Mouse (Mus musculus) liver, embryonic 14.5 days (tissue): ENCODE data around the gene AL732309.1. TPM values are rescaled to one million over a fixed set of nuclear protein-coding genes. Genes with fewer than 3 reads are reported as not detected.

ENCODE experiments used
- ATAC-seq: fragments of 200-750 bp; cut with Nextera tagmentation; 2 replicates; pipeline ENCODE4 v1.8.0; 2017; ENCODE audit warnings: moderate number of reproducible peaks, mild to moderate bottlenecking, moderate library complexity; ENCODE audit not compliant: insufficient read depth
- DNase-seq, 3 experiments: peaks; one replicate each; pipeline ENCODE4 v3.0.0-alpha.2; 2012 to 2013; ENCODE audit warnings: low read depth in 3 of 3, low spot score in 3 of 3
- H3K27ac ChIP-seq: fragments of 300-500 bp; sonication (generic); 2 replicates; pipeline ENCODE4 v1.5.1; 2014; ENCODE audit warnings: moderate library complexity, mild to moderate bottlenecking, control low read depth, inconsistent platforms
- H3K27me3 ChIP-seq: fragments of 300-500 bp; sonication (generic); 2 replicates; pipeline ENCODE4 v1.6.1; 2014; ENCODE audit warnings: mild to moderate bottlenecking, low read length, moderate library complexity; ENCODE audit not compliant: control insufficient read depth, insufficient read depth
- H3K36me3 ChIP-seq: fragments of 300-500 bp; sonication (generic); replicated peaks from 2 replicates; pipeline ENCODE4 v1.6.1; 2014; ENCODE audit warnings: low read depth; ENCODE audit not compliant: control insufficient read depth, insufficient read depth
- H3K4me1 ChIP-seq, 2 experiments: fragments of 200-500 bp in 1 of 2; fragments of 300-500 bp in 1 of 2; sonication (generic) in 1 of 2; replicated peaks; 2 replicates each; pipeline ENCODE4 v1.6.1; 2012 to 2014; ENCODE audit warnings: antibody characterized with exemption in 1 of 2, inconsistent platforms in 1 of 2, low read length in 1 of 2; ENCODE audit not compliant: control insufficient read depth in 2 of 2, insufficient read depth in 2 of 2
- H3K4me2 ChIP-seq: fragments of 300-500 bp; sonication (generic); 2 replicates; pipeline ENCODE4 v1.6.1; 2014; ENCODE audit warnings: low read depth, mild to moderate bottlenecking, control low read depth, moderate library complexity
- H3K4me3 ChIP-seq, 2 experiments: fragments of 200-500 bp in 1 of 2; fragments of 300-500 bp in 1 of 2; sonication (generic) in 1 of 2; 2 replicates each; pipeline ENCODE4 v1.5.1; 2012 to 2014; ENCODE audit warnings: low read depth in 2 of 2, low read length in 2 of 2, mild to moderate bottlenecking in 2 of 2, control low read depth in 1 of 2, inconsistent platforms in 1 of 2, moderate library complexity in 1 of 2; ENCODE audit not compliant: insufficient read depth in 1 of 2
- H3K9ac ChIP-seq: fragments of 300-500 bp; sonication (generic); replicated peaks from 2 replicates; pipeline ENCODE4 v1.6.1; 2014; ENCODE audit warnings: mild to moderate bottlenecking, control low read depth, moderate library complexity
- H3K9me3 ChIP-seq: fragments of 300-500 bp; sonication (generic); 2 replicates; pipeline ENCODE4 v1.6.1; 2016; ENCODE audit warnings: low read length, mixed read lengths; ENCODE audit not compliant: control insufficient read depth
- CTCF ChIP-seq: IDR thresholded peaks from 2 replicates; pipeline ENCODE4 v1.5.1; 2016; ENCODE audit warnings: antibody characterized with exemption, low read depth, control low read depth
- EP300 ChIP-seq: IDR thresholded peaks from 2 replicates; pipeline ENCODE4 v1.6.1; 2016; ENCODE audit warnings: antibody characterized with exemption, low read depth
- WGBS: fragments of 180-500 bp; shearing (Covaris S2); extraction: QIAGEN DNeasy Blood & Tissue Kit; methylation state at CpG from one replicate; pipeline ENCODE4 v1.1.7; 2014; ENCODE audit not compliant: insufficient replicate concordance; 5-methylcytosine and 5-hydroxymethylcytosine counted together
- polyA plus RNA-seq, 2 experiments: library from polyadenylated mRNA; depleted of rRNA in 1 of 2; stranded (reverse) in 1 of 2; unstranded in 1 of 2; fragments of >200 nt; fragmentation: Nextera tagmentation in 1 of 2; extraction: Ambion mirVana in 1 of 2; gene quantifications; 2 replicates each; pipeline versions ENCODE4 v1.2.1 to v1.2.3; 2012 to 2014

AL732309.1 gene
- polyA plus RNA-seq, 2 experiments = 1.4 to 5.4 TPM

- TF ChIP-seq CTCF = no peak
- ATAC-seq (no peak), DNase-seq (no peak)
- Histone ChIP-seq H3K4me2 (no peak overlapping the region), H3K27me3 (no peaks in the 10 kb centered on the region; the same call in 1 of the 2 replicates), H3K9ac (no peak overlapping the region), H3K27ac (no peak overlapping the region), H3K4me1 (peaks cover 10 to 15% of the 10 kb centered on the region in 2 experiments), H3K36me3 (peaks cover 6% of the 10 kb centered on the region), H3K4me3 (no peak overlapping the region), H3K9me3 (no peaks in the 10 kb centered on the region)
- WGBS = 64% methylated on average over 23 of the region's 23 CpGs
Measured at GRCm38 (mm10) chr2:25213266-25213865, 33.3 kb downstream of the AL732309.1 start.

- under 1% methylated on average over 44 of the region's 44 CpGs for WGBS
- H3K36me3 ChIP-seq = peaks cover 12% of the 10 kb centered on the region
- H3K4me2 ChIP-seq = peak within 1 kb of the TSS; percentile 92
- peak within 1 kb of the TSS; percentile 98 for H3K9ac ChIP-seq
- peaks cover 10 to 15% of the 10 kb centered on the region in 2 experiments for H3K4me1 ChIP-seq
- DNase-seq = peak; percentile 78 to 81 (median 80)
- H3K4me3 ChIP-seq = peak within 1 kb of the TSS; percentile 87 to 98
- peak within 1 kb of the TSS; percentile 76 for H3K27ac ChIP-seq
- ATAC-seq = peak; percentile 94
- H3K27me3 ChIP-seq = no peaks in the 10 kb centered on the region; the same call in 1 of the 2 replicates
- no peaks in the 10 kb centered on the region for H3K9me3 ChIP-seq
- TF ChIP-seq CTCF = no peak; the same call in 1 of the 2 replicates
- TF ChIP-seq EP300 = peak; percentile 11; the same call in 1 of the 2 replicates
Measured at GRCm38 (mm10) chr2:25211121-25211670, 35.5 kb downstream of the AL732309.1 start, which contains the start of gene Nelfb. Gene Nelfb, minus strand, starts transcription at chr2:25211489.

GRCm38 (mm10) chr2:25210686-25211085 is 36.0 kb downstream of the AL732309.1 start:
- Histone ChIP-seq H3K4me1 (peaks cover 10 to 15% of the 10 kb centered on the region in 2 experiments), H3K27ac (peak overlapping the region; percentile 76), H3K9me3 (no peaks in the 10 kb centered on the region), H3K27me3 (no peaks in the 10 kb centered on the region; the same call in 1 of the 2 replicates), H3K9ac (peak overlapping the region; percentile 98), H3K4me3 (peak overlapping the region; percentile 87 to 98), H3K4me2 (peak overlapping the region; percentile 92), H3K36me3 (peaks cover 18% of the 10 kb centered on the region)
- peak; percentile 27; the same call in 1 of the 2 replicates for ATAC-seq
- TF ChIP-seq EP300 (no peak), CTCF (no peak)
- no peak for DNase-seq
- under 1% methylated on average over 24 of the region's 24 CpGs for WGBS

GRCm38 (mm10) chr2:25207593-25207992 is 39.1 kb downstream of the AL732309.1 start:
- H3K27ac ChIP-seq = no peak overlapping the region
- no peaks in the 10 kb centered on the region for H3K9me3 ChIP-seq
- H3K36me3 ChIP-seq = peaks cover 40% of the 10 kb centered on the region
- no peak overlapping the region for H3K4me2 ChIP-seq
- WGBS = 86% methylated on average over 1 of the region's 1 CpGs
- H3K4me1 ChIP-seq = peaks cover 10 to 15% of the 10 kb centered on the region in 2 experiments
- DNase-seq (no peak), ATAC-seq (no peak)
- no peak overlapping the region for H3K9ac ChIP-seq
- H3K4me3 ChIP-seq = no peak overlapping the region
- TF ChIP-seq CTCF = no peak
- no peak for TF ChIP-seq EP300
- H3K27me3 ChIP-seq = no peaks in the 10 kb centered on the region

GRCm38 (mm10) chr2:25203631-25204214 is 42.9 kb downstream of the AL732309.1 start:
- H3K4me3 ChIP-seq = no peak overlapping the region
- no peak overlapping the region for H3K4me2 ChIP-seq
- WGBS = 56% methylated on average over 4 of the region's 4 CpGs
- no peak for DNase-seq
- no peak for ATAC-seq
- peak; percentile 42 for TF ChIP-seq CTCF
- no peak for TF ChIP-seq EP300
- no peak overlapping the region for H3K27ac ChIP-seq
- H3K9ac ChIP-seq = no peak overlapping the region
- peaks cover 66% of the 10 kb centered on the region for H3K36me3 ChIP-seq
- no peaks in the 10 kb centered on the region for H3K27me3 ChIP-seq
- H3K4me1 ChIP-seq = no peaks in the 10 kb centered on the region
- H3K9me3 ChIP-seq = no peaks in the 10 kb centered on the region
